Mouse (Mus musculus) embryonic facial prominence, embryonic 14.5 days (tissue): ENCODE measurements at regions not wholly inside any gene's neighbourhood (a gene's known extent, or its start where the extent isn't known, plus 50 kb on each side); places are given as distances from the start of the nearest gene placed in this dataset.

ENCODE experiments used
- ATAC-seq: fragments of 200-750 bp; cut with Nextera tagmentation; 2 replicates; pipeline ENCODE4 v1.8.0; 2017; ENCODE audit warnings: low read depth, moderate number of reproducible peaks, moderate TSS enrichment
- DNase-seq: peaks from one replicate; pipeline ENCODE4 v3.0.0-alpha.2; 2015; ENCODE audit warnings: low spot score
- H3K27ac ChIP-seq: fragments of 300-500 bp; sonication (generic); replicated peaks from 2 replicates; pipeline ENCODE4 v1.5.1; 2014; ENCODE audit warnings: low read depth, mild to moderate bottlenecking, low read length, moderate library complexity
- H3K27me3 ChIP-seq: fragments of 300-500 bp; sonication (generic); replicated peaks from 2 replicates; pipeline ENCODE4 v1.6.1; 2014; ENCODE audit warnings: low read length; ENCODE audit not compliant: control insufficient read depth, insufficient read depth
- H3K36me3 ChIP-seq: fragments of 300-500 bp; sonication (generic); 2 replicates; pipeline ENCODE4 v1.6.1; 2014; ENCODE audit warnings: low read length, mixed read lengths; ENCODE audit not compliant: control insufficient read depth, insufficient read depth
- H3K4me1 ChIP-seq: fragments of 300-500 bp; sonication (generic); 2 replicates; pipeline ENCODE4 v1.6.1; 2014; ENCODE audit warnings: antibody characterized with exemption, low read length; ENCODE audit not compliant: control insufficient read depth, insufficient read depth
- H3K4me2 ChIP-seq: fragments of 300-500 bp; sonication (generic); 2 replicates; pipeline ENCODE4 v1.6.1; 2014; ENCODE audit warnings: low read depth, mild to moderate bottlenecking, low read length, moderate library complexity, mixed read lengths
- H3K4me3 ChIP-seq: fragments of 300-500 bp; sonication (generic); 2 replicates; pipeline ENCODE4 v1.5.1; 2014; ENCODE audit warnings: low read depth, mild to moderate bottlenecking, low read length
- H3K9ac ChIP-seq: fragments of 300-500 bp; sonication (generic); 2 replicates; pipeline ENCODE4 v1.6.1; 2014; ENCODE audit warnings: low read depth, mild to moderate bottlenecking, low read length, moderate library complexity, mixed read lengths
- H3K9me3 ChIP-seq: fragments of 300-500 bp; sonication (generic); 2 replicates; pipeline ENCODE4 v1.6.1; 2016; ENCODE audit warnings: low read length; ENCODE audit not compliant: control insufficient read depth
- WGBS: fragments of 180-500 bp; shearing (Covaris S2); extraction: QIAGEN DNeasy Blood & Tissue Kit; methylation state at CpG from one replicate; pipeline ENCODE4 v1.1.7; 2014; 5-methylcytosine and 5-hydroxymethylcytosine counted together

GRCm38 (mm10) chr3:38647737-38648330, 163.2 kb upstream of the Ankrd50 start:
- no peaks in the 10 kb centered on the region for H3K27me3 ChIP-seq
- H3K4me1 ChIP-seq = no peaks in the 10 kb centered on the region
- WGBS = 76% methylated on average over 7 of the region's 7 CpGs
- no peak overlapping the region for H3K4me3 ChIP-seq
- ATAC-seq = no peak
- no peak overlapping the region for H3K4me2 ChIP-seq
- no peak overlapping the region for H3K9ac ChIP-seq
- H3K9me3 ChIP-seq = no peaks in the 10 kb centered on the region
- no peak overlapping the region for H3K27ac ChIP-seq
- H3K36me3 ChIP-seq = no peaks in the 10 kb centered on the region
- DNase-seq = no peak

GRCm38 (mm10) chr3:38641733-38642132, 157.1 kb upstream of the Ankrd50 start:
- Histone ChIP-seq H3K9me3 (no peaks in the 10 kb centered on the region), H3K36me3 (no peaks in the 10 kb centered on the region), H3K27me3 (no peaks in the 10 kb centered on the region), H3K4me1 (no peaks in the 10 kb centered on the region), H3K4me3 (no peak overlapping the region), H3K27ac (no peak overlapping the region), H3K4me2 (no peak overlapping the region), H3K9ac (no peak overlapping the region)
- DNase-seq (no peak), ATAC-seq (no peak)
- 81% methylated on average over 1 of the region's 1 CpGs for WGBS

- Histone ChIP-seq H3K4me1 (no peaks in the 10 kb centered on the region), H3K27ac (no peak overlapping the region), H3K9ac (no peak overlapping the region), H3K27me3 (no peaks in the 10 kb centered on the region), H3K4me3 (no peak overlapping the region), H3K36me3 (no peaks in the 10 kb centered on the region), H3K9me3 (no peaks in the 10 kb centered on the region), H3K4me2 (no peak overlapping the region)
- no peak for DNase-seq
- 64% methylated on average over 4 of the region's 4 CpGs for WGBS
- no peak for ATAC-seq
These were observed 152.2 kb upstream of the Ankrd50 start for GRCm38 (mm10) chr3:38636806-38637205.

- no peaks in the 10 kb centered on the region for H3K27me3 ChIP-seq
- ATAC-seq = peak; percentile 93
- H3K36me3 ChIP-seq = no peaks in the 10 kb centered on the region
- H3K27ac ChIP-seq = no peak overlapping the region
- no peak overlapping the region for H3K4me2 ChIP-seq
- no peak overlapping the region for H3K9ac ChIP-seq
- no peak overlapping the region for H3K4me3 ChIP-seq
- H3K4me1 ChIP-seq = no peaks in the 10 kb centered on the region
- 40% methylated on average over 7 of the region's 7 CpGs for WGBS
- no peaks in the 10 kb centered on the region for H3K9me3 ChIP-seq
- peak; percentile 88 for DNase-seq
These were observed 148.7 kb upstream of the Ankrd50 start for GRCm38 (mm10) chr3:38633347-38633746.

- Histone ChIP-seq H3K27ac (no peak overlapping the region), H3K9me3 (no peaks in the 10 kb centered on the region), H3K4me2 (no peak overlapping the region), H3K9ac (no peak overlapping the region), H3K36me3 (no peaks in the 10 kb centered on the region), H3K4me1 (no peaks in the 10 kb centered on the region), H3K27me3 (no peaks in the 10 kb centered on the region), H3K4me3 (no peak overlapping the region)
- WGBS = 34% methylated on average over 12 of the region's 12 CpGs
- DNase-seq = peak; percentile 20
- ATAC-seq = peak; percentile 63
These were observed 141.0 kb upstream of the Ankrd50 start for GRCm38 (mm10) chr3:38625575-38626184.

GRCm38 (mm10) chr3:38617989-38618388, 133.3 kb upstream of the Ankrd50 start:
- ATAC-seq = no peak
- peak; percentile 55 for DNase-seq
- no peak overlapping the region for H3K9ac ChIP-seq
- H3K27me3 ChIP-seq = no peaks in the 10 kb centered on the region
- H3K4me1 ChIP-seq = peaks cover 9% of the 10 kb centered on the region; the same call in 1 of the 2 replicates
- H3K4me2 ChIP-seq = no peak overlapping the region; the same call in 1 of the 2 replicates
- no peak overlapping the region for H3K4me3 ChIP-seq
- H3K9me3 ChIP-seq = no peaks in the 10 kb centered on the region
- H3K36me3 ChIP-seq = no peaks in the 10 kb centered on the region
- peak overlapping the region; percentile 44; the same call in 1 of the 2 replicates for H3K27ac ChIP-seq
- 18% methylated on average over 3 of the region's 3 CpGs for WGBS

- no peak overlapping the region for H3K27ac ChIP-seq
- 68% methylated on average over 8 of the region's 8 CpGs for WGBS
These were observed 132.6 kb upstream of the Ankrd50 start for GRCm38 (mm10) chr3:38617217-38617616.

GRCm38 (mm10) chr3:38613706-38614105, 129.1 kb upstream of the Ankrd50 start:
- no peaks in the 10 kb centered on the region for H3K36me3 ChIP-seq
- peaks cover 9% of the 10 kb centered on the region; the same call in 1 of the 2 replicates for H3K4me1 ChIP-seq
- no peak overlapping the region for H3K4me2 ChIP-seq
- DNase-seq (no peak), ATAC-seq (no peak)
- no peak overlapping the region for H3K9ac ChIP-seq
- no peaks in the 10 kb centered on the region for H3K9me3 ChIP-seq
- H3K4me3 ChIP-seq = no peak overlapping the region
- WGBS = 74% methylated on average over 6 of the region's 6 CpGs
- H3K27me3 ChIP-seq = no peaks in the 10 kb centered on the region
- no peak overlapping the region for H3K27ac ChIP-seq

More at GRCm38 (mm10) chr3:38617217-38617616, 132.6 kb upstream of the Ankrd50 start:
- Histone ChIP-seq H3K9me3 (no peaks in the 10 kb centered on the region), H3K27me3 (no peaks in the 10 kb centered on the region), H3K9ac (no peak overlapping the region), H3K4me2 (no peak overlapping the region), H3K4me3 (no peak overlapping the region), H3K36me3 (no peaks in the 10 kb centered on the region), H3K4me1 (peaks cover 9% of the 10 kb centered on the region; the same call in 1 of the 2 replicates)
- ATAC-seq = peak; percentile 47; the same call in 1 of the 2 replicates
- peak; percentile 11 for DNase-seq

GRCm38 (mm10) chr3:38591531-38591930, 106.9 kb upstream of the Ankrd50 start:
- H3K36me3 ChIP-seq = no peaks in the 10 kb centered on the region
- 97% methylated on average over 1 of the region's 1 CpGs for WGBS

More at GRCm38 (mm10) chr3:38591531-38591930, 106.9 kb upstream of the Ankrd50 start:
- Histone ChIP-seq H3K4me1 (no peaks in the 10 kb centered on the region), H3K9ac (no peak overlapping the region), H3K4me2 (no peak overlapping the region), H3K27ac (no peak overlapping the region), H3K27me3 (no peaks in the 10 kb centered on the region), H3K9me3 (no peaks in the 10 kb centered on the region), H3K4me3 (no peak overlapping the region)
- DNase-seq = no peak
- no peak for ATAC-seq
